Comparison of ENCODE assay signal across 12 mouse cellular contexts in genomic region chr5:73222397-73222796, GRCm38 (mm10). TPM values are rescaled to one million over a fixed set of nuclear protein-coding genes. Genes with fewer than 3 reads are reported as not detected.
A peak's percentile ranks its signal among the peaks of the same experiment; 100 is the strongest.
DNase-seq lines count a peak whose midpoint lies in the region; TF ChIP-seq lines count a peak whose summit lies in the region.
"Had no signal": no experiment of that assay in that cellular context is flagged by ENCODE, and none has a peak within 500 bp of the region (broad histone marks: within the 10 kb centered on the region; RNA-seq: fewer than 3 reads in every experiment).

No protein-coding gene starts in this region.

- H3K79me2 ChIP-seq in CH12.LX (replicated peaks; ENCODE audit: control insufficient read depth, extremely low read depth, insufficient read depth, poor library complexity, severe bottlenecking): peaks cover 17% of the 10 kb centered on the region

- DNase-seq in cerebellum, postnatal 10 days: peak; percentile 27 to 35
- no peak for DNase-seq in cerebellum, postnatal 36 days
- DNase-seq in kidney, postnatal 4 days: peak; percentile 65 to 68
- DNase-seq in kidney, adult 11 months: no peak
- no peak for DNase-seq in CH12.LX (ENCODE audit: extremely low read depth)
- DNase-seq in embryo, embryonic 9.5 days (ENCODE audit: extremely low spot score): peak; percentile 38
- DNase-seq in thymus, adult 2 months: no peak
- no peak for DNase-seq in thymus, postnatal 10 days (ENCODE audit: low spot score in 2 of 2)
- DNase-seq: B cell, adult 2 months; right cerebral cortex, postnatal 4 days had no signal

- no peak overlapping the region for H3K4me3 ChIP-seq in CH12.LX (replicated peaks in 1 of 3; ENCODE audit: low read depth in 2 of 3, low read length in 2 of 3, poor library complexity in 1 of 3)
- no peak overlapping the region for H3K4me3 ChIP-seq in thymus, adult 2 months (ENCODE audit: control insufficient read depth, insufficient read depth, low read length)
- H3K4me3 ChIP-seq: megakaryocyte, embryonic 14.5 days had no signal

- H3K4me2 ChIP-seq in CH12.LX (ENCODE audit: insufficient read depth, low read depth, poor library complexity, severe bottlenecking): no peak overlapping the region
- H3K4me2 ChIP-seq: heart, embryonic 11.5 days had no signal

- no peaks in the 10 kb centered on the region for H3K27me3 ChIP-seq in CH12.LX (replicated peaks)
- no peaks in the 10 kb centered on the region for H3K27me3 ChIP-seq in thymus, adult 2 months (ENCODE audit: control insufficient read depth, insufficient read depth, low read length)
- H3K27me3 ChIP-seq: megakaryocyte, embryonic 14.5 days had no signal

- in situ Hi-C loops in CH12.LX (cut with MboI; ENCODE audit: low pct_ligation_motif_present, low pct_unique_long_range_greater_than_20kb, low sequenced_read_pairs): no loop called here

- dilution Hi-C loops in CH12.LX (cut with MboI; ENCODE audit: extremely low pct_ligation_motif_present, extremely low pct_unique_long_range_greater_than_20kb, low sequenced_read_pairs): no loop called here

- no peak overlapping the region for H3K27ac ChIP-seq in CH12.LX (ENCODE audit: insufficient read depth, low read depth)
- H3K27ac ChIP-seq in thymus, adult 2 months (ENCODE audit: control insufficient read depth, insufficient read depth, low read length): no peak overlapping the region

- no peak for TF ChIP-seq EP300 in CH12.LX (IDR thresholded peaks at IDR 0.05; ENCODE audit: low read length)

- no peak for TF ChIP-seq POLR2A in CH12.LX (IDR thresholded peaks at IDR 0.05; ENCODE audit: low read depth, low read length)
- TF ChIP-seq POLR2A in thymus, adult 2 months (IDR thresholded peaks at IDR 0.05; ENCODE audit: control insufficient read depth, extremely low read depth, insufficient read depth, low read length, poor library complexity): no peak

- peak; percentile 3 for TF ChIP-seq RAD21 in CH12.LX (IDR thresholded peaks at IDR 0.05; ENCODE audit: low read depth, low read length)

- no peak overlapping the region for H3K9ac ChIP-seq in CH12.LX (ENCODE audit: insufficient read depth, low read depth)

- TF ChIP-seq CTCF in CH12.LX (conservative IDR thresholded peaks at IDR 0.05 in 1 of 2, IDR thresholded peaks at IDR 0.05 in 1 of 2; ENCODE audit: low read depth in 2 of 2, low read length in 2 of 2): peak in 1 of 2 experiments; percentile 37; a peak in 1 of 4 replicates
- no peak for TF ChIP-seq CTCF in thymus, adult 2 months (IDR thresholded peaks at IDR 0.05; ENCODE audit: borderline replicate concordance, control insufficient read depth, extremely low read depth, insufficient read depth, low read length, poor library complexity)

- H3K4me1 ChIP-seq in CH12.LX (ENCODE audit: control insufficient read depth in 1 of 2, insufficient read depth in 2 of 2): peaks cover 11 to 63% of the 10 kb centered on the region in 2 experiments
- H3K4me1 ChIP-seq in thymus, adult 2 months (replicated peaks; ENCODE audit: control insufficient read depth, insufficient read depth, low read length): peaks cover 16% of the 10 kb centered on the region

- 89% methylated on average over 6 of the region's 6 CpGs for WGBS in thymus, adult 2 months

- peaks cover 5% of the 10 kb centered on the region for H3K9me3 ChIP-seq in CH12.LX (replicated peaks; ENCODE audit: low read length)
- H3K9me3 ChIP-seq: megakaryocyte, embryonic 14.5 days had no signal

- H3K36me3 ChIP-seq in CH12.LX (replicated peaks in 1 of 2; ENCODE audit: control insufficient read depth in 1 of 2, insufficient read depth in 1 of 2, low read length in 1 of 2): peaks cover 7 to 34% of the 10 kb centered on the region in 2 experiments
- peaks cover 19% of the 10 kb centered on the region for H3K36me3 ChIP-seq in thymus, adult 2 months (ENCODE audit: control insufficient read depth, insufficient read depth, low read length)

TF ChIP-seq in CH12.LX, 34 proteins besides CTCF, POLR2A, EP300 and RAD21:
- TF ChIP-seq HCFC1 (IDR thresholded peaks at IDR 0.05; ENCODE audit: low read depth, low read length) (no peak), MXI1 (IDR thresholded peaks at IDR 0.05; ENCODE audit: low read depth, low read length) (no peak), SMC3 (IDR thresholded peaks at IDR 0.05; ENCODE audit: low read depth, low read length) (peak; percentile 21; the same call in 1 of the 2 replicates), ELF1 (IDR thresholded peaks at IDR 0.05; ENCODE audit: low read depth, low read length) (no peak)

RNA-seq across cellular contexts. Expression of gene Fryl, which starts 34.0 kb away (rescaled TPM):
- 31.3 and 35.0 TPM in 2 replicates for total RNA-seq in CH12.LX (2012; rRNA removed)
- total RNA-seq in CH12.LX (2014; rRNA removed): 23.2 and 23.8 TPM in 2 replicates
- 32.6 and 38.4 TPM in 2 replicates for polyA plus RNA-seq in CH12.LX (2012; ENCODE audit: insufficient read length, low read depth)
- 107 and 147 TPM in 2 replicates for polyA plus RNA-seq in thymus, adult 2 months (2012; rRNA removed)

Comparison
In these comparisons a context has a peak if more than half of its experiments do, and no peak if none do; other contexts are left out.
1. DNase-seq: peak in cerebellum, postnatal 10 days (2 of 2), kidney, postnatal 4 days (2 of 2) and embryo, embryonic 9.5 days (single experiment); none in cerebellum, postnatal 36 days (0 of 2), kidney, adult 11 months (single experiment), CH12.LX (single experiment), thymus, adult 2 months (single experiment) and thymus, postnatal 10 days (0 of 2).